Mouse (Mus musculus) kidney, embryonic 15.5 days (tissue): ENCODE results near the gene Myf5. TPM values are rescaled to one million over a fixed set of nuclear protein-coding genes. Genes with fewer than 3 reads are reported as not detected.

Source experiments
- ATAC-seq: fragments of 200-750 bp; cut with Nextera tagmentation; replicated peaks from 2 replicates; pipeline ENCODE4 v1.8.0; 2017; ENCODE audit warnings: moderate TSS enrichment; ENCODE audit not compliant: low FRiP score
- H3K27ac ChIP-seq: fragments of 300-500 bp; sonication (generic); 2 replicates; pipeline ENCODE4 v1.5.1; 2015; ENCODE audit warnings: mild to moderate bottlenecking, inconsistent platforms
- H3K27me3 ChIP-seq: fragments of 300-500 bp; sonication (generic); 2 replicates; pipeline ENCODE4 v1.6.1; 2015; ENCODE audit warnings: inconsistent platforms
- H3K36me3 ChIP-seq: fragments of 300-500 bp; sonication (generic); 2 replicates; pipeline ENCODE4 v1.6.1; 2015; ENCODE audit warnings: inconsistent platforms
- H3K4me1 ChIP-seq: fragments of 300-500 bp; sonication (generic); 2 replicates; pipeline ENCODE4 v1.6.1; 2015; ENCODE audit warnings: inconsistent platforms
- H3K4me2 ChIP-seq: fragments of 300-500 bp; sonication (generic); 2 replicates; pipeline ENCODE4 v1.6.1; 2015; ENCODE audit warnings: moderate library complexity, mild to moderate bottlenecking, inconsistent platforms
- H3K4me3 ChIP-seq: fragments of 300-500 bp; sonication (generic); replicated peaks from 2 replicates; pipeline ENCODE4 v1.5.1; 2015; ENCODE audit warnings: mild to moderate bottlenecking, inconsistent platforms
- H3K9ac ChIP-seq: fragments of 300-500 bp; sonication (generic); 2 replicates; pipeline ENCODE4 v1.6.1; 2015; ENCODE audit warnings: mild to moderate bottlenecking, inconsistent platforms
- H3K9me3 ChIP-seq: fragments of 300-500 bp; sonication (generic); replicated peaks from 2 replicates; pipeline ENCODE4 v1.6.1; 2016; ENCODE audit warnings: inconsistent platforms
- WGBS: fragments of 180-500 bp; shearing (Covaris S2); methylation state at CpG from one replicate; pipeline ENCODE4 v1.1.7; 2015; ENCODE audit warnings: mixed read lengths; 5-methylcytosine and 5-hydroxymethylcytosine counted together
- polyA plus RNA-seq: library from polyadenylated mRNA; unstranded; fragments of >200 nt; fragmentation: Nextera tagmentation; extraction: Ambion mirVana; gene quantifications from 2 replicates; pipeline ENCODE4 v1.2.1, GENCODE M21; 2015

Gene Myf5
- polyA plus RNA-seq, 1 experiment from 2014 or later, result 0.95 TPM

- H3K9me3 ChIP-seq, result no peaks in the 10 kb centered on the region
- no peak overlapping the region for H3K27ac ChIP-seq
- H3K36me3 ChIP-seq, result no peaks in the 10 kb centered on the region
- peak overlapping the region; percentile 31 for H3K4me3 ChIP-seq
- 41% methylated on average over 18 of the region's 18 CpGs for whole genome bisulfite sequencing
- no peak overlapping the region for H3K9ac ChIP-seq
- peak overlapping the region; percentile 53 for H3K4me2 ChIP-seq
- peak; percentile 35; the same call in 1 of the 2 replicates for ATAC-seq
- 0 out of 2 replicates have a peak, but pooled peaks cover 8% of the 10 kb centered on the region for H3K4me1 ChIP-seq
- peaks cover 37% of the 10 kb centered on the region for H3K27me3 ChIP-seq
Observed at GRCm38 (mm10) chr10:107492867-107493579, 7.1 kb upstream of the Myf5 start.

GRCm38 (mm10) chr10:107488654-107489315 is 2.9 kb upstream of the Myf5 start:
- Histone ChIP-seq H3K4me3 (no peak overlapping the region), H3K27ac (no peak overlapping the region), H3K9ac (no peak overlapping the region), H3K4me2 (peak overlapping the region; percentile 31; the same call in 1 of the 2 replicates), H3K4me1 (0 out of 2 replicates have a peak, but pooled peaks cover 6% of the 10 kb centered on the region), H3K27me3 (peaks cover 50% of the 10 kb centered on the region), H3K9me3 (no peaks in the 10 kb centered on the region), H3K36me3 (no peaks in the 10 kb centered on the region)
- 24% methylated on average over 12 of the region's 12 CpGs for WGBS
- peak; percentile 63; the same call in 1 of the 2 replicates for ATAC-seq

- H3K4me2 ChIP-seq, result no peak overlapping the region
Observed at GRCm38 (mm10) chr10:107486770-107487169, 836 bp upstream of the Myf5 start.

GRCm38 (mm10) chr10:107484050-107484449 is 1.9 kb downstream of the Myf5 start:
- Histone ChIP-seq H3K27me3 (peaks cover 35% of the 10 kb centered on the region), H3K27ac (no peak overlapping the region), H3K4me1 (no peaks in the 10 kb centered on the region), H3K36me3 (no peaks in the 10 kb centered on the region), H3K9ac (no peak overlapping the region), H3K4me2 (no peak overlapping the region), H3K4me3 (no peak overlapping the region), H3K9me3 (no peaks in the 10 kb centered on the region)
- no peak for ATAC-seq
- WGBS, result 46% methylated on average over 10 of the region's 10 CpGs

More at GRCm38 (mm10) chr10:107486770-107487169, 836 bp upstream of the Myf5 start:
- H3K4me1 ChIP-seq, result no peaks in the 10 kb centered on the region
- no peak overlapping the region for H3K9ac ChIP-seq
- peaks cover 48% of the 10 kb centered on the region for H3K27me3 ChIP-seq
- H3K4me3 ChIP-seq, result no peak overlapping the region
- H3K9me3 ChIP-seq, result no peaks in the 10 kb centered on the region
- no peak overlapping the region for H3K27ac ChIP-seq
- 25% methylated on average over 12 of the region's 12 CpGs for WGBS
- no peaks in the 10 kb centered on the region for H3K36me3 ChIP-seq
- ATAC-seq, result 0 out of 2 replicates have a peak, but pooled peaks have one; percentile 23

GRCm38 (mm10) chr10:107473497-107473896 is 12.4 kb downstream of the Myf5 start:
- no peak overlapping the region for H3K4me3 ChIP-seq
- H3K9me3 ChIP-seq, result no peaks in the 10 kb centered on the region
- no peaks in the 10 kb centered on the region for H3K27me3 ChIP-seq
- no peak overlapping the region for H3K4me2 ChIP-seq
- no peak overlapping the region for H3K27ac ChIP-seq
- 49% methylated on average over 2 of the region's 2 CpGs for WGBS
- no peaks in the 10 kb centered on the region for H3K4me1 ChIP-seq
- H3K36me3 ChIP-seq, result no peaks in the 10 kb centered on the region
- no peak for ATAC-seq
- no peak overlapping the region for H3K9ac ChIP-seq

- ATAC-seq, result no peak
- Histone ChIP-seq H3K4me2 (no peak overlapping the region), H3K36me3 (no peaks in the 10 kb centered on the region), H3K9me3 (no peaks in the 10 kb centered on the region), H3K27me3 (no peaks in the 10 kb centered on the region), H3K4me3 (no peak overlapping the region), H3K27ac (no peak overlapping the region), H3K4me1 (no peaks in the 10 kb centered on the region), H3K9ac (no peak overlapping the region)
- WGBS, result 68% methylated on average over 5 of the region's 5 CpGs
Observed at GRCm38 (mm10) chr10:107471712-107472111, 14.2 kb downstream of the Myf5 start.

GRCm38 (mm10) chr10:107467819-107468218 is 18.1 kb downstream of the Myf5 start:
- no peak overlapping the region for H3K4me3 ChIP-seq
- ATAC-seq, result no peak
- WGBS, result 87% methylated on average over 7 of the region's 7 CpGs
- H3K9me3 ChIP-seq, result no peaks in the 10 kb centered on the region
- no peaks in the 10 kb centered on the region for H3K27me3 ChIP-seq
- H3K9ac ChIP-seq, result no peak overlapping the region
- H3K27ac ChIP-seq, result no peak overlapping the region
- no peaks in the 10 kb centered on the region for H3K36me3 ChIP-seq
- no peak overlapping the region for H3K4me2 ChIP-seq
- no peaks in the 10 kb centered on the region for H3K4me1 ChIP-seq

- Histone ChIP-seq H3K36me3 (no peaks in the 10 kb centered on the region), H3K27me3 (no peaks in the 10 kb centered on the region), H3K4me1 (no peaks in the 10 kb centered on the region), H3K9me3 (no peaks in the 10 kb centered on the region), H3K9ac (no peak overlapping the region), H3K4me3 (no peak overlapping the region), H3K4me2 (no peak overlapping the region), H3K27ac (no peak overlapping the region)
- 87% methylated on average over 5 of the region's 5 CpGs for WGBS
- ATAC-seq, result no peak
Observed at GRCm38 (mm10) chr10:107449496-107450330, 36.2 kb downstream of the Myf5 start.

GRCm38 (mm10) chr10:107442781-107443180 is 43.2 kb downstream of the Myf5 start:
- no peaks in the 10 kb centered on the region for H3K27me3 ChIP-seq
- no peak for ATAC-seq
- H3K9me3 ChIP-seq, result no peaks in the 10 kb centered on the region
- no peaks in the 10 kb centered on the region for H3K4me1 ChIP-seq
- no peaks in the 10 kb centered on the region for H3K36me3 ChIP-seq
- no peak overlapping the region for H3K4me3 ChIP-seq
- WGBS, result 10% methylated on average over 4 of the region's 4 CpGs
- H3K4me2 ChIP-seq, result no peak overlapping the region
- H3K9ac ChIP-seq, result no peak overlapping the region
- no peak overlapping the region for H3K27ac ChIP-seq

- H3K9me3 ChIP-seq, result no peaks in the 10 kb centered on the region
- H3K4me1 ChIP-seq, result no peaks in the 10 kb centered on the region
- H3K36me3 ChIP-seq, result no peaks in the 10 kb centered on the region
- no peak overlapping the region for H3K4me2 ChIP-seq
- 62% methylated on average over 5 of the region's 5 CpGs for WGBS
- no peak overlapping the region for H3K4me3 ChIP-seq
- ATAC-seq, result no peak
- H3K27ac ChIP-seq, result no peak overlapping the region
- H3K27me3 ChIP-seq, result no peaks in the 10 kb centered on the region
- H3K9ac ChIP-seq, result no peak overlapping the region
Observed at GRCm38 (mm10) chr10:107436967-107437366, 49.0 kb downstream of the Myf5 start.
